Mouse (Mus musculus): ENCODE results near the gene Rsl1d1. TPM values are rescaled to one million over a fixed set of nuclear protein-coding genes. Genes with fewer than 3 reads are reported as not detected.

Rsl1d1 gene
- 155 and 163 TPM in 2 replicates for polyA plus RNA-seq (2015; fragmentation: Nextera tagmentation; extraction: Ambion mirVana)

DNA sequence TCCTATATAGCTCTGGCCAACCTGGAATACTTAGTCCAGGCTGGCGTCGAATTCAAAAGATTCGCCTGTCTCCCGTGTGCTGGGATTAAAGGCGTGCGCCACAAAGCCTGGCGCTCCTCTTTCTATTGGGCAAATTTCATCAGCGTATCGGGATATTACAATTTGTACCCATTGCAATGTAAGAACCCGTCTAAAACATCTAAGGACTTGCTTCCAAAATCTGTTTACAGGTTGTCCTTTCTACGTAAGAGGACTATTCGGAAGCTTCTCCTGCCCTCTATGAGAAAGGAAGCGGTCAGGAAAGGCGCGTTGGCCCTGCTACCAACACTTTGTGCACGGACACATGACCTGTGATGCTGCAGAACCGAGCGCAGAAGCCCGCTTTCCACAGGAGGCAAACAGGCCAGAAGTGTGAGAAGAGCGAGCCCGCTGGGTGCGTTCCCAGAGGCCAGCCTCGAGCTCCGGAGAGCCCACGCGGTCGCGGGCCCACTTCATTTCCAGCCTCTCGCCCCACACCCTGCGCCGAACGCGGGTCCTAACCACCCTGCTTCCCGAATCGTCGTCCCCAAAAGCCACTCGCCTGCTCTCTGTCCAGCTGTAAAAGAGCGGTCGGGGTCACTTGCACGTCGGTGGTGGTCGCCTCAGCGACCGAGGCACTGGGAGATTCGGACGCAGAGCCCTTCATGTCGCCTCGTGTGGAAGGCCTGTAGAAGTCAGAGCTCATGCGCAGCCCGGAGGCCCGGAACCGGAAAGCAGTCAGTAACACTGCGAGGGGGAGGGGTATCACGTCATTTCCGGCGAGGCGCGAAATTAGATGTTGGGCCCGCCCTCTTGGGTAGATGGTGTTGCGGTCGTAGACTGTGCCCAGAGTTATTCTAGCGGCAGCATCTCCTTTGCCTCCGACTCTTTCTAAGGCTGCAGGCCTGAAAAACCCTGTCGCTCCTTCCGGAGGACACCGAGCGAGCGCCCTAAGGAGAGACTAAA is at the start of gene Rsl1d1:
TSS of gene Rsl1d1 (minus strand) at position 761 of the 984 bp plus-strand sequence.
- Histone ChIP-seq H3K9me3 (no peaks in the 10 kb centered on the region), H3K4me2 (peak within 1 kb of the TSS; percentile 92), H3K27me3 (no peaks in the 10 kb centered on the region), H3K4me1 (peaks cover 28% of the 10 kb centered on the region), H3K27ac (peak within 1 kb of the TSS; percentile 80), H3K36me3 (peaks cover 38% of the 10 kb centered on the region), H3K4me3 (peak within 1 kb of the TSS; percentile 94), H3K9ac (peak within 1 kb of the TSS; percentile 97)
- WGBS = under 1% methylated on average over 68 of the region's 68 CpGs
- peak; percentile 98 for ATAC-seq (ENCODE audit: borderline replicate concordance, extremely low read depth, low FRiP score, low TSS enrichment)

DNA sequence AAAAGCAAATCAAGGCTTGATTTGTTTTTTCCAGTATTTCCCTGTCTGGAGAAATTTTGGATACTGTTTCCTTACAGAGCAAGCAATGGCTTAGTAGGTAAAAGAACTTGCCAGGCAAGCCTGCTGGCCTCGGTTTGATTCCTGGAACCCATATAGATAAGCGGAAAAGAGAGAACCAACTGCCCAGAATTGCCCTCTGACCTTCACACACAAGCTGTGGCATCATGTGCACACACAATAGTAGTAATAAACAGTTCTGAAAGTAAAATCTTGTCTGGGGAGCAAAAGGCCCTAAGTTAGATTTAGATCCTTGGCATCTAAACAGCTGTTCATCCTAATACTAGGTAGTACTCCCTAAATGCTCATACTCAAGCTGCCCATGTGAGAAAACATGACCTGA is 44.7 kb upstream of the Rsl1d1 start:
- ATAC-seq (ENCODE audit: borderline replicate concordance, extremely low read depth, low FRiP score, low TSS enrichment) = no peak
- no peak overlapping the region for H3K4me3 ChIP-seq
- H3K4me2 ChIP-seq = no peak overlapping the region
- H3K9me3 ChIP-seq = no peaks in the 10 kb centered on the region
- peaks cover 12% of the 10 kb centered on the region for H3K4me1 ChIP-seq
- no peaks in the 10 kb centered on the region for H3K36me3 ChIP-seq
- no peak overlapping the region for H3K27ac ChIP-seq
- 67% methylated on average over 2 of the region's 2 CpGs for WGBS
- H3K9ac ChIP-seq = no peak overlapping the region
- H3K27me3 ChIP-seq = no peaks in the 10 kb centered on the region

DNA sequence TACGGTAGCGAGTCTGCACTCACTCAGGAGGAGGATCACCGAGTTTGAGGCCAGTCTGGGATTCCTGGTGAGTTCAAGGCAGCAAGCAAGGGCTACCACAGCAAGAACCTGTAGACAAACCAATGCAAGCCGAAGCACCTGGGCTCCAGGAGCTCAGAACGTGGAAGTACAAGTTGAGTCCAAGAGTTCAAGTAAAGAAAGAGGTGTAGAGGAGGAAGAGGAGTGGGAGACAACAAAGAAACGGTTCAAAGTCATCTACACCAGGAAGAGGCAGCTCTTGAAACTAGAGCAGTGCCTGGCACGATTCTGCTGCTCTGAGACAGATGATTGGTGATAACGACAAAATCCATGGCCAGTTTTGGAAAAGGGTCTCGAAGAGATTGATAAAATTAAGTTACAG is 42.6 kb upstream of the Rsl1d1 start:
- no peaks in the 10 kb centered on the region for H3K27me3 ChIP-seq
- no peaks in the 10 kb centered on the region for H3K9me3 ChIP-seq
- H3K27ac ChIP-seq = no peak overlapping the region
- no peaks in the 10 kb centered on the region for H3K36me3 ChIP-seq
- H3K4me1 ChIP-seq = no peaks in the 10 kb centered on the region
- no peak overlapping the region for H3K9ac ChIP-seq
- H3K4me2 ChIP-seq = no peak overlapping the region
- H3K4me3 ChIP-seq = no peak overlapping the region
- no peak for ATAC-seq (ENCODE audit: borderline replicate concordance, extremely low read depth, low FRiP score, low TSS enrichment)
- whole genome bisulfite sequencing = 71% methylated on average over 9 of the region's 9 CpGs

- no peak for ATAC-seq (ENCODE audit: borderline replicate concordance, extremely low read depth, low FRiP score, low TSS enrichment)
- peaks cover 15% of the 10 kb centered on the region for H3K36me3 ChIP-seq
- 69% methylated on average over 1 of the region's 1 CpGs for WGBS
These were observed 39.3 kb upstream of the Rsl1d1 start for GRCm38 (mm10) chr16:11242401-11242800.

DNA sequence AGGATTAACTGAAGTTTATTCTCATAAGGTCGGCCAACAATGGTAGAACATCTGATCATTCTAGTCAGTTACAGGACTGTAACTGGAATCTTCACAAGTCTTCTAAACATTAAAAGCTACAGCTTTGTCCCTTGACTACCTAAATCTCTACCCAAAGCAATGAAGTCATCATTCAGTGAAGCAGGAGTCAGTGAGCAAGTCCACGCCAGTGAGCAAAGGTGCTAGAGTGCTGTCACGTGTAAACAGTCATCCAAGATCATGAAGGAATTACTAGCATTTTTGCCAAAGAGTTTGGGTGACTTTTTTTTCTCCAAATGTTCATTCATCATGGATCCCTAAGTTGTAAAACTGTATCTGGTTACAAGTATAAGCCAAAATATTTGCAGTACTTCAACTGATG is 14.7 kb upstream of the Rsl1d1 start:
- ATAC-seq (ENCODE audit: borderline replicate concordance, extremely low read depth, low FRiP score, low TSS enrichment) = no peak
- H3K9ac ChIP-seq = no peak overlapping the region
- H3K9me3 ChIP-seq = no peaks in the 10 kb centered on the region
- no peaks in the 10 kb centered on the region for H3K27me3 ChIP-seq
- H3K4me3 ChIP-seq = no peak overlapping the region
- H3K27ac ChIP-seq = no peak overlapping the region
- H3K4me2 ChIP-seq = no peak overlapping the region
- H3K36me3 ChIP-seq = peaks cover 49% of the 10 kb centered on the region
- 76% methylated on average over 3 of the region's 3 CpGs for WGBS
- no peaks in the 10 kb centered on the region for H3K4me1 ChIP-seq

More at GRCm38 (mm10) chr16:11242401-11242800, 39.3 kb upstream of the Rsl1d1 start:
- Histone ChIP-seq H3K27ac (no peak overlapping the region), H3K4me2 (no peak overlapping the region), H3K9me3 (no peaks in the 10 kb centered on the region), H3K27me3 (no peaks in the 10 kb centered on the region), H3K4me3 (no peak overlapping the region), H3K9ac (no peak overlapping the region), H3K4me1 (no peaks in the 10 kb centered on the region)

- H3K9ac ChIP-seq = peak overlapping the region; percentile 97
- H3K27ac ChIP-seq = peak overlapping the region; percentile 80
- peaks cover 33% of the 10 kb centered on the region for H3K36me3 ChIP-seq
- 3% methylated on average over 24 of the region's 24 CpGs for WGBS
- H3K27me3 ChIP-seq = no peaks in the 10 kb centered on the region
- H3K4me3 ChIP-seq = peak overlapping the region; percentile 94
- peak overlapping the region; percentile 92 for H3K4me2 ChIP-seq
- peak; percentile 28; the same call in 1 of the 2 replicates for ATAC-seq (ENCODE audit: borderline replicate concordance, extremely low read depth, low FRiP score, low TSS enrichment)
- H3K9me3 ChIP-seq = no peaks in the 10 kb centered on the region
- peaks cover 28% of the 10 kb centered on the region for H3K4me1 ChIP-seq
These were observed 664 bp upstream of the Rsl1d1 start for GRCm38 (mm10) chr16:11203600-11204390.

GRCm38 (mm10) chr16:11201740-11202394 is 1.3 kb downstream of the Rsl1d1 start:
- Histone ChIP-seq H3K27ac (no peak overlapping the region), H3K27me3 (no peaks in the 10 kb centered on the region), H3K9me3 (no peaks in the 10 kb centered on the region), H3K4me2 (peak overlapping the region; percentile 92), H3K9ac (peak overlapping the region; percentile 97; the same call in 1 of the 2 replicates), H3K36me3 (peaks cover 42% of the 10 kb centered on the region), H3K4me1 (peaks cover 28% of the 10 kb centered on the region), H3K4me3 (peak overlapping the region; percentile 94)
- 57% methylated on average over 6 of the region's 6 CpGs for WGBS
- ATAC-seq (ENCODE audit: borderline replicate concordance, extremely low read depth, low FRiP score, low TSS enrichment) = no peak

DNA sequence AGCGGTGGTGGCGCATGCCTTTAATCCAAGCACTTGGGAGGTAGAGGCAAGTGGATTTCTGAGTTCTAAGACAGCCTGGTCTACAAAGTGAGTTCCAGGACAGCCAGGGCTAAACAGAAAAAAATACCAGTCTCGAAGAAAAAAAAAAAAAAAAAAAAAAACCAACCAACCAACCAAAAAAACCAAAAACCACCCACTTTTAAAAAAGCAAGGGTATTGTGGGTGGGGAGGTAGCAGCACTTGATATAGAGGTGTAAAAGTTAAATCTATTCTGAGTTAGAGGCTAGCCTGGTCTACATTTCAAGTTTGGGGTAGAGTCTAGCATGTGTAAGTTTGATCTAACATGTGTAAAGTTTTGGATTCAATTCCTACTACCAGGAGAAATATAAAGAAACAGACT is 2.9 kb downstream of the Rsl1d1 start:
- no peak for ATAC-seq (ENCODE audit: borderline replicate concordance, extremely low read depth, low FRiP score, low TSS enrichment)
- no peaks in the 10 kb centered on the region for H3K27me3 ChIP-seq
- peaks cover 54% of the 10 kb centered on the region for H3K36me3 ChIP-seq
- no peak overlapping the region for H3K9ac ChIP-seq
- H3K27ac ChIP-seq = no peak overlapping the region
- H3K4me1 ChIP-seq = peaks cover 28% of the 10 kb centered on the region
- no peak overlapping the region for H3K4me2 ChIP-seq
- H3K4me3 ChIP-seq = no peak overlapping the region
- WGBS = 82% methylated on average over 3 of the region's 3 CpGs
- H3K9me3 ChIP-seq = no peaks in the 10 kb centered on the region

GRCm38 (mm10) chr16:11198467-11198866 is 4.7 kb downstream of the Rsl1d1 start:
- WGBS = 63% methylated on average over 2 of the region's 2 CpGs

GRCm38 (mm10) chr16:11197052-11197451 is 6.1 kb downstream of the Rsl1d1 start:
- Histone ChIP-seq H3K4me2 (no peak overlapping the region), H3K27ac (no peak overlapping the region), H3K27me3 (no peaks in the 10 kb centered on the region), H3K36me3 (peaks cover 85% of the 10 kb centered on the region), H3K4me3 (no peak overlapping the region), H3K4me1 (peaks cover 10% of the 10 kb centered on the region), H3K9me3 (no peaks in the 10 kb centered on the region), H3K9ac (no peak overlapping the region)
- no peak for ATAC-seq (ENCODE audit: borderline replicate concordance, extremely low read depth, low FRiP score, low TSS enrichment)
- WGBS = 82% methylated on average over 4 of the region's 4 CpGs

More at GRCm38 (mm10) chr16:11198467-11198866, 4.7 kb downstream of the Rsl1d1 start:
- no peak overlapping the region for H3K4me3 ChIP-seq
- H3K9me3 ChIP-seq = no peaks in the 10 kb centered on the region
- peaks cover 13% of the 10 kb centered on the region for H3K4me1 ChIP-seq
- H3K27ac ChIP-seq = no peak overlapping the region
- H3K27me3 ChIP-seq = no peaks in the 10 kb centered on the region
- no peak for ATAC-seq (ENCODE audit: borderline replicate concordance, extremely low read depth, low FRiP score, low TSS enrichment)
- H3K36me3 ChIP-seq = peaks cover 72% of the 10 kb centered on the region
- H3K4me2 ChIP-seq = no peak overlapping the region
- no peak overlapping the region for H3K9ac ChIP-seq

DNA sequence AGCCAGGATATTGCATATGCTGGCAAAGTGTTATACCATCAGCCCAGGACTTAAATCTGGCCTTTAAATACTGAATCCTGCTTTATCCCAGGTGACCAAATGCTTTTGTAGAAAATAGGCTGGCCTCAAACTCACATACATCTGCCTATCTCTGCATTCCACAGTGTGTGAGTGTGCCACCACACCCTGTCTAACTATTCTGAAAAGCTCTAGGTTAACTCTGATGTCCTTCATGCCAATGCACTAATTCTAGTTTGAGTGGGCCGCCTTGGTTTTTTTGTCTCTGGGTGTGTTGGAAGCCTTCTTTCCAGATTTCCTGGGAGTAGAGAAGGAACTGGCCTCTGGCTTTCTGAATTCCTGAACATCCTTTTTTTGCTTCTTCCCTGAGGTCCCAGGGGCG is 9.9 kb downstream of the Rsl1d1 start:
- no peak for ATAC-seq (ENCODE audit: borderline replicate concordance, extremely low read depth, low FRiP score, low TSS enrichment)
- H3K4me2 ChIP-seq = no peak overlapping the region
- WGBS = 97% methylated on average over 2 of the region's 2 CpGs

More for the DNA sequence above, 9.9 kb downstream of the Rsl1d1 start:
- Histone ChIP-seq H3K27ac (no peak overlapping the region), H3K27me3 (no peaks in the 10 kb centered on the region), H3K4me1 (no peaks in the 10 kb centered on the region), H3K4me3 (no peak overlapping the region), H3K9ac (no peak overlapping the region), H3K9me3 (no peaks in the 10 kb centered on the region), H3K36me3 (peaks cover 60% of the 10 kb centered on the region)
